Mouse (Mus musculus): Measurements from ENCODE around the gene Gstp1. TPM values are rescaled to one million over a fixed set of nuclear protein-coding genes. Genes with fewer than 3 reads are reported as not detected.

Gene Gstp1
- 119 and 155 TPM in 2 replicates for polyA plus RNA-seq (2011; ENCODE audit: insufficient read depth, insufficient read length, low read depth, missing spikeins)

DNA sequence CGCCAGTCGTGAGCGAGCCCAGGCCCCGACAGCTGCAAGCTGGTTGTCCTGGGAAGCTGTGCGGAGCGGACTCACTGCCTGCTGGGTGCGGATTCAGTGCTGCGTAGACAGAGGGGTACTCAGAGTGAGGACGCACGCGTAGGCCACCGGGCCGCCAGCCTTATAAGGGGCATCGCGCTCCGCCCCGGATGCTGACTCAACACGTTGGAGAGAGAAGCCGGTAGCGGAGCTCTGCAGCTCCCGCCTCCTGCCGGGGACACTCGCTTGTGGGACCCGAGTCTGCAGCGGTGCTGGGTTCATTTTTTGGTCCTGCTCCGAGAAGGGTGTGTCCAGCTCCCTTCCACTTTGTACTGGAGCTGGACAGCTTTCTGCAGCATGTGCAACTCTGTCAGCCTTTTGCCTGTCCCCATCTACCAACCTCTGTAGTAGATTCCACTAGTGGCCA lies at the start of gene Gstp1:
TSS of gene Gstp1 (minus strand) at position 198 of the 445 bp plus-strand sequence.
- no peaks in the 10 kb centered on the region for H3K4me1 ChIP-seq (ENCODE audit: control insufficient read depth, insufficient read depth, low read length)
- peak within 1 kb of the TSS; percentile 68 for H3K9ac ChIP-seq (ENCODE audit: low read depth, poor library complexity, severe bottlenecking)
- H3K27me3 ChIP-seq (ENCODE audit: control insufficient read depth, insufficient read depth, low read length, poor library complexity, severe bottlenecking), result no peaks in the 10 kb centered on the region
- H3K9me3 ChIP-seq (replicated peaks; ENCODE audit: control insufficient read depth, insufficient read depth, low read length, poor library complexity, severe bottlenecking), result no peaks in the 10 kb centered on the region
- TF ChIP-seq EP300 (IDR thresholded peaks at IDR 0.05; ENCODE audit: insufficient read depth, low read depth, low read length) (no peak), POLR2A (IDR thresholded peaks at IDR 0.05; ENCODE audit: insufficient read depth, low read length) (peak; percentile 69), CTCF (IDR thresholded peaks at IDR 0.05; ENCODE audit: low read depth, low read length) (no peak)
- no peaks in the 10 kb centered on the region for H3K36me3 ChIP-seq (ENCODE audit: control insufficient read depth, insufficient read depth, low read length, poor library complexity, severe bottlenecking)
- peak within 1 kb of the TSS; percentile 87 for H3K4me3 ChIP-seq (ENCODE audit: low read depth, low read length)
- H3K27ac ChIP-seq (ENCODE audit: insufficient read depth, low read length), result no peak within 1 kb of the TSS

DNA sequence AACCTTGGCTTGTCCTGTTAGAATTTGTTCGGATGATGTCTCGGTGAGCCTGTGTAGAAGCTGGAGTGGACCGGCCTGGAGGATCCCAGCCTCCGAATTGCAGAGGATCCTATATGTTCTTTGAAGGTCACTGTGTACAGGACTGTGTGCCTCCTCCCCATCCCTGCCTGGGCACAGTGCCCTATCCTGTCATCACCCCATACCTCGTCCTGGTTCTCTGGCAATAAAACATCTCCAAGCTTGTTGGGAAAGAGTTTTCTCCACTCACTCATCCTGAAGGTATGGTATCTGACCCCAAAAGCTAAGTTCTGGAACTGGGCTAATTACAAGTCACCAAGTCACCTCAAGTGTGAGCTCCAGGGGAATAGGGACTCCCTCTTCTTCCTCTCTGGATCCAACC lies 49.3 kb upstream of the Gstp1 start:
- H3K27me3 ChIP-seq (ENCODE audit: control insufficient read depth, insufficient read depth, low read length, poor library complexity, severe bottlenecking), result no peaks in the 10 kb centered on the region
- no peaks in the 10 kb centered on the region for H3K9me3 ChIP-seq (replicated peaks; ENCODE audit: control insufficient read depth, insufficient read depth, low read length, poor library complexity, severe bottlenecking)
- H3K4me3 ChIP-seq (ENCODE audit: low read depth, low read length), result no peak overlapping the region
- TF ChIP-seq CTCF (IDR thresholded peaks at IDR 0.05; ENCODE audit: low read depth, low read length) (no peak), EP300 (IDR thresholded peaks at IDR 0.05; ENCODE audit: insufficient read depth, low read depth, low read length) (no peak), POLR2A (IDR thresholded peaks at IDR 0.05; ENCODE audit: insufficient read depth, low read length) (no peak)
- H3K9ac ChIP-seq (ENCODE audit: low read depth, poor library complexity, severe bottlenecking), result no peak overlapping the region
- no peaks in the 10 kb centered on the region for H3K36me3 ChIP-seq (ENCODE audit: control insufficient read depth, insufficient read depth, low read length, poor library complexity, severe bottlenecking)
- no peak overlapping the region for H3K27ac ChIP-seq (ENCODE audit: insufficient read depth, low read length)
- H3K4me1 ChIP-seq (ENCODE audit: control insufficient read depth, insufficient read depth, low read length), result no peaks in the 10 kb centered on the region

DNA sequence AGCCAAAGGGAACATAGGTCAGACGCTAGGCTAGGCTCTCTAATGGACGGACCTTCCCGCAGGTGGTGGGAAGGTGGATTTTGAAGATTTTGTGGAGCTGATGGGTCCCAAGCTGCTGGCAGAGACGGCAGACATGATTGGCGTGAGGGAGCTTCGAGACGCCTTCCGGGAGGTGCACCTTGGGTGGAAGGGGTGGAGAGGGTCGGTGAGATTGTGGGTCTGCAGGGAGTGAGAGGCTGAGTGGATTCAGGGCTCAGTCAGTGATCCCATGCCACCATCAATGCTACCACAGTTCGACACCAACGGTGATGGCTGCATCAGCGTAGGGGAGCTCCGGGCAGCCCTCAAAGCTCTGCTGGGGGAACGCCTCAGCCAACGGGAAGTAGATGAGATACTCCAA lies 48.4 kb upstream of the Gstp1 start:
- Histone ChIP-seq H3K36me3 (ENCODE audit: control insufficient read depth, insufficient read depth, low read length, poor library complexity, severe bottlenecking) (no peaks in the 10 kb centered on the region), H3K27ac (ENCODE audit: insufficient read depth, low read length) (no peak overlapping the region), H3K4me1 (ENCODE audit: control insufficient read depth, insufficient read depth, low read length) (no peaks in the 10 kb centered on the region), H3K9me3 (replicated peaks; ENCODE audit: control insufficient read depth, insufficient read depth, low read length, poor library complexity, severe bottlenecking) (no peaks in the 10 kb centered on the region), H3K9ac (ENCODE audit: low read depth, poor library complexity, severe bottlenecking) (no peak overlapping the region), H3K27me3 (ENCODE audit: control insufficient read depth, insufficient read depth, low read length, poor library complexity, severe bottlenecking) (no peaks in the 10 kb centered on the region), H3K4me3 (ENCODE audit: low read depth, low read length) (no peak overlapping the region)
- TF ChIP-seq CTCF (IDR thresholded peaks at IDR 0.05; ENCODE audit: low read depth, low read length) (no peak), POLR2A (IDR thresholded peaks at IDR 0.05; ENCODE audit: insufficient read depth, low read length) (no peak), EP300 (IDR thresholded peaks at IDR 0.05; ENCODE audit: insufficient read depth, low read depth, low read length) (no peak)

DNA sequence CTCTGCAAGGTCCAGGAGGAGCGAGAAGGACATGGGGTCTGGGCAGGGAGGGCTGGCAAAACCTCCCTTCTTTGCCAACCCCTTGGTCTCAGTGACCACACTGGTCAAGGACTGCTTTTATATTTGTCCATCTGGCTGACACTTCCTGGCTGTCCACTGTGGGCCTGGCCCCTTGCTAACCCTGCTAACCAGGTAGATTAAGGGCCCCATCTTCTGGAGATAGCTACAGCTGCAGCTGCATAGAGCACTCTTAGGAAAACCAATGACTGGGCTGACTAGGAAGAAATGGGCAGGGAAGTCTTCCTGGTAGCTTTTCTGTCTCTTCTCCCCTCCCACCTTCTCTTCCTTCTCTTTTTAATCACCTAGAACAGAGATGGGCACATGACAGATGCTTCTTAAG lies 47.2 kb upstream of the Gstp1 start:
- no peaks in the 10 kb centered on the region for H3K36me3 ChIP-seq (ENCODE audit: control insufficient read depth, insufficient read depth, low read length, poor library complexity, severe bottlenecking)
- no peak for TF ChIP-seq EP300 (IDR thresholded peaks at IDR 0.05; ENCODE audit: insufficient read depth, low read depth, low read length)
- TF ChIP-seq POLR2A (IDR thresholded peaks at IDR 0.05; ENCODE audit: insufficient read depth, low read length), result no peak
- TF ChIP-seq CTCF (IDR thresholded peaks at IDR 0.05; ENCODE audit: low read depth, low read length), result no peak
- H3K27me3 ChIP-seq (ENCODE audit: control insufficient read depth, insufficient read depth, low read length, poor library complexity, severe bottlenecking), result no peaks in the 10 kb centered on the region
- no peak overlapping the region for H3K4me3 ChIP-seq (ENCODE audit: low read depth, low read length)
- no peak overlapping the region for H3K9ac ChIP-seq (ENCODE audit: low read depth, poor library complexity, severe bottlenecking)
- no peaks in the 10 kb centered on the region for H3K9me3 ChIP-seq (replicated peaks; ENCODE audit: control insufficient read depth, insufficient read depth, low read length, poor library complexity, severe bottlenecking)
- no peak overlapping the region for H3K27ac ChIP-seq (ENCODE audit: insufficient read depth, low read length)
- H3K4me1 ChIP-seq (ENCODE audit: control insufficient read depth, insufficient read depth, low read length), result no peaks in the 10 kb centered on the region

DNA sequence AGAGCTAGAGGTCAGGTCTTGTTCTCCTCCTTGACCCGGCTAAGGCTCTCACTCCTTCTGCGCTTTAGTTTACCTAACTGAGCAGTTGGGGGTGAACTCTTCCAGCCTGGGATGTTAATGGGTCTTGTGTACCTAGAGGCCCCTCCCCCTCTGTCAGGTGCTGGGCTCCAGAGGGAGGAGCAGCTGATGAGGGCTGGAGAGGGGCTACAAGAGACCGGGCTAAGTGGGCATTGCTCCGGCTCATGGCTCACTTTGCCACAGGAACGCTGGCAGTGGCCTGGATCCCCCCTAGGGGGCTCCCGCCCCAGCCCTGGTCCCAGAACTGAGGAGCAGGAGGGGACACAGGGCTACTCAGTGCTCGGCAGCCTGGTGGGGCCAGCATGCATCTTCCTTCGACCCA lies 46.0 kb upstream of the Gstp1 start:
- H3K4me1 ChIP-seq (ENCODE audit: control insufficient read depth, insufficient read depth, low read length), result no peaks in the 10 kb centered on the region
- TF ChIP-seq POLR2A (IDR thresholded peaks at IDR 0.05; ENCODE audit: insufficient read depth, low read length), result no peak
- TF ChIP-seq CTCF (IDR thresholded peaks at IDR 0.05; ENCODE audit: low read depth, low read length), result no peak
- TF ChIP-seq EP300 (IDR thresholded peaks at IDR 0.05; ENCODE audit: insufficient read depth, low read depth, low read length), result no peak
- no peak overlapping the region for H3K27ac ChIP-seq (ENCODE audit: insufficient read depth, low read length)
- no peak overlapping the region for H3K9ac ChIP-seq (ENCODE audit: low read depth, poor library complexity, severe bottlenecking)
- no peaks in the 10 kb centered on the region for H3K36me3 ChIP-seq (ENCODE audit: control insufficient read depth, insufficient read depth, low read length, poor library complexity, severe bottlenecking)
- no peak overlapping the region for H3K4me3 ChIP-seq (ENCODE audit: low read depth, low read length)
- no peaks in the 10 kb centered on the region for H3K27me3 ChIP-seq (ENCODE audit: control insufficient read depth, insufficient read depth, low read length, poor library complexity, severe bottlenecking)
- H3K9me3 ChIP-seq (replicated peaks; ENCODE audit: control insufficient read depth, insufficient read depth, low read length, poor library complexity, severe bottlenecking), result no peaks in the 10 kb centered on the region

DNA sequence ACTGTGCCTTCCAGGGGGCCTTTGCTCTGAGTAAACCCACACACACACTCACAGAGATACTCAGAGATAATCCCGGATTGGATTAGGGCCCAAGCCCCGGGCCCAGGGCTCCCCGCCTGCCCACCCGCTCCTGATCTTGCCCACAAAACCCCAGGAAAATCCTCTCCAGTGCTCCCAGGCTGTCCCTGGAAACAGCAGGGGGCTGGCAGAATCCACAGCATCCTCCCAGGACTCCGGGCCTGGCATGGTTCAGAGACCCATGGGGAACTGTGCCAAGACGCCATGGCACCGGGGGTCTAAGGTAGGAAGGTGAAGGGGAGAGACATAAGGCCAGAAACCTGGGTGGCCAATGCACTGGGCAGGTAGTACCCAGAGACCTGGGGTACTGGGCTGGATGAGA lies 45.5 kb upstream of the Gstp1 start:
- no peaks in the 10 kb centered on the region for H3K27me3 ChIP-seq (ENCODE audit: control insufficient read depth, insufficient read depth, low read length, poor library complexity, severe bottlenecking)
- TF ChIP-seq POLR2A (IDR thresholded peaks at IDR 0.05; ENCODE audit: insufficient read depth, low read length) (no peak), CTCF (IDR thresholded peaks at IDR 0.05; ENCODE audit: low read depth, low read length) (no peak), EP300 (IDR thresholded peaks at IDR 0.05; ENCODE audit: insufficient read depth, low read depth, low read length) (no peak)
- H3K4me1 ChIP-seq (ENCODE audit: control insufficient read depth, insufficient read depth, low read length), result no peaks in the 10 kb centered on the region
- H3K9ac ChIP-seq (ENCODE audit: low read depth, poor library complexity, severe bottlenecking), result no peak overlapping the region
- no peaks in the 10 kb centered on the region for H3K9me3 ChIP-seq (replicated peaks; ENCODE audit: control insufficient read depth, insufficient read depth, low read length, poor library complexity, severe bottlenecking)
- H3K4me3 ChIP-seq (ENCODE audit: low read depth, low read length), result no peak overlapping the region
- no peak overlapping the region for H3K27ac ChIP-seq (ENCODE audit: insufficient read depth, low read length)
- H3K36me3 ChIP-seq (ENCODE audit: control insufficient read depth, insufficient read depth, low read length, poor library complexity, severe bottlenecking), result no peaks in the 10 kb centered on the region

Data from ES-Bruce4 (cell line).